Mouse (Mus musculus): Measurements from ENCODE around the gene Spef2. TPM values are rescaled to one million over a fixed set of nuclear protein-coding genes. Genes with fewer than 3 reads are reported as not detected.
"Not testable (repeated sequence)": the region's sequence is repeated elsewhere in the genome, so short reads cannot be mapped to it uniquely, and the experiment has no call there.

Gene Spef2
- total RNA-seq, 1 experiment from 2014 or later = 3.1 TPM

DNA sequence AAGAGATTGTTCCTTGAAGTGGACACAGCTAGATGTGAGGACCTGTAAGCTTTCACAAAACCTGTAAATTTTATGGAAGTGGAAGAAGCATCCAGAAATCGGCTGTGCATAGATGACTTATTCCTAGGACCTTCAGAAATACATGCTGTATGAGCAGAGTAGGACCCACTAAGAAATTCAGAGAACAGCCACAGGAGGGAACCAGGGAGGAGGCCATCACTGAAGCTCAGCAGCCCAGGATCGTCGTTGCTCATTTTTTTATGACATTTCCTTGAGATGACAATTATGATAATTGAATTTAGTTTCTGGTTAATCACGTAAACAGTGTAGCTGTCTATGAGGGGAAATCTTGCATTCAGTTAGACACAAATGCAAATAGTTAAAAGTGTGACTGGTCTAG lies 171.4 kb downstream of the Spef2 start:
- ATAC-seq (replicated peaks in 1 of 2; ENCODE audit: insufficient read depth in 1 of 2, low FRiP score in 2 of 2, low TSS enrichment in 1 of 2, low read depth in 1 of 2, poor library complexity in 2 of 2, severe bottlenecking in 2 of 2) = 0 out of 4 replicates have a peak, but pooled peaks of 1 of the 2 experiments have one; percentile 39

DNA sequence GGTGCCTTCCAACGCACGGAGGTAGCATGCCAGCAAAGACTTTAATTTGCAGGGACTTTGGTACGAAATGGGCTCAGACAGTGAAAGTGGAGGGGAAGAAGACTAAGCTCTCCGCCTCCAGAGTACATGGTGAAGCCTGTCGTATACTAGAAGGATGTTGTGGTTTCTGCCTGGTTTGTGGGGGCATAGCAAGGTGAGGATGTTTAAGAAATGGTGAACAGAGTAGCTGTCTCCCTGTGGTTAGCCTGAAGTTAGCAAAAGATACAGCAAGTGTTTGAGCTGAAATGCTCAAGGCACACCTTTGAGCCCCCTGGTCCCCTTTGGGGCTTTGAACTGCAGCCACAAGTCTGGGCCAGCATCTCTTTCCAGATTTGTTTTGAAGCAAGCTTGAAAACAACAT lies 173.9 kb downstream of the Spef2 start:
- peak; percentile 58 to 62 for ATAC-seq (replicated peaks in 1 of 2; ENCODE audit: insufficient read depth in 1 of 2, low FRiP score in 2 of 2, low TSS enrichment in 1 of 2, low read depth in 1 of 2, poor library complexity in 2 of 2, severe bottlenecking in 2 of 2)

DNA sequence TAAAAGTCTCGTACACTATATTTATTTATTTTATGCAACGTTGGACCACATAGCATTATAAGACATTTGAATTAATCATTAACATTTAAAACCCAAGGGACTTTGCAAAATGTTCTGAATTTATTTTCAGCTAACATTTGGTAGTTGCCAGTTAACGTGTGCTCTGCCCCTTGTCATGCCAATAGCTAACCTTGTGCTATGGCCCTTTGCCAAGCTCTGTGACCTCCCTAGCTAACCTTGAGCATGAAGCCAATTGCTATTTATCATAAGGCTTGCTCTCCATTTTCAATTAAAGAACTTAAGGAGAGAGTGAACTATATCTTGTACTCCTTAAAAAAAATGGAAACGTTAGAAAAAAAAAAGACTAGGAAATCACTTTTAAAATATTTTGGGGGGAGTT lies 175.3 kb downstream of the Spef2 start:
- ATAC-seq (replicated peaks in 1 of 2; ENCODE audit: insufficient read depth in 1 of 2, low FRiP score in 2 of 2, low TSS enrichment in 1 of 2, low read depth in 1 of 2, poor library complexity in 2 of 2, severe bottlenecking in 2 of 2) = no peak

DNA sequence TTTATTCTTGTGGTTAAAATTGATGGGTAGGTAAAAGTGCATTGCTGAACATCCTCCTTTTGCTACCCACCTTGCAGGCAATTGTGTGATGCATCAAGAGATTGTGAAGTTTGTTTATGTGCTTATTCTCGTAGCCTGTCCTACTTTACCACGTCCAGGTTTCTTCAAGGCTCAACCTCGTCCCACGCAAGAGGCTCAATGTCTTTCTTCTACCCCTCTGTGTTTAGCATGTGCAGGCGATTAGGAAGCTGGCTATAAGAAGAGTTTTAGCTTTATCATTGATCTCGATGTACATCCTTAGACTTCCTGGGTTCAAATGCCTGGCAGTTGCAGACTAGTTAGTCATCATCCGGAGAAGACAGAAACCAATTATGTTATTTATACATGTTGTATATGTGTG lies 176.0 kb downstream of the Spef2 start:
- no peak for ATAC-seq (replicated peaks in 1 of 2; ENCODE audit: insufficient read depth in 1 of 2, low FRiP score in 2 of 2, low TSS enrichment in 1 of 2, low read depth in 1 of 2, poor library complexity in 2 of 2, severe bottlenecking in 2 of 2)

DNA sequence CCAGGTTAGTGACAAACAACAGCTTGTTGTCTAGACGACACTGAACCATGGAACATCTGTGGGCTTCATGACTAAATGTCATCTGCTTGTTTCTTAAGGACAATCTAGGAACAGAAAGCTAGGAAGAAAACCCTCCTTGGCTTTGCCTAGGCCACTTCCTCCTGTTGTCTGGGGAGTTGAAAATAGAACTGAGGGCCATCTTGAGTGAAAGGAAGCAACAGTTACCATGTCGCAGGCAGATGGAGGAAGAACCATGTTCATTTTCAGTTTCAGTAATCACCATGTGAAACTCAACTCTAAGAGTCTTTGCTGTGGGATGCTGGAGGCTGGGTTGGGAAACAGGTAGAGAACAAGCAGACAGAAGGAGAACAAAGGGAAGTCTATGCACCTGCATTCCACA lies 176.8 kb downstream of the Spef2 start:
- 0 out of 4 replicates have a peak, but pooled peaks of 1 of the 2 experiments have one; percentile 32 for ATAC-seq (replicated peaks in 1 of 2; ENCODE audit: insufficient read depth in 1 of 2, low FRiP score in 2 of 2, low TSS enrichment in 1 of 2, low read depth in 1 of 2, poor library complexity in 2 of 2, severe bottlenecking in 2 of 2)

DNA sequence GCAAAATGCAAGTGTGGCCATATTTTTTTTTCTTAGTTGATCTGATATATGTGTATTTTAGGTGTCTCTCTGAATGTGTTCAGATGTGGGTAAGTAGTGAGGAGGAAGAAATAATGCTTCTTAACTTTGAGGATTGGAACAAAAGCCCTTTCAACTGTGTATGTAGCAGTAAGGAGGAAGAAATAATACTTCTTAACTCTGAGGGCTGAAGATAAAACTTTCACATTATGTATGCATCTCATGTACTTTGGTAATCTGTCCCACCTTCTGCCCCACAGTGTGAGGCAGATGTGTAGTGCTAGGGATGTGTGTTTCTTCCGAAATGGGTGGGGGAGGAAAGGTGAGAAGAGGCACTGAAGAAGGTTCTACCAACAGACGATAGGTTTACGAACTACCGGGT lies 181.4 kb downstream of the Spef2 start:
- ATAC-seq (replicated peaks in 1 of 2; ENCODE audit: insufficient read depth in 1 of 2, low FRiP score in 2 of 2, low TSS enrichment in 1 of 2, low read depth in 1 of 2, poor library complexity in 2 of 2, severe bottlenecking in 2 of 2) = no peak

DNA sequence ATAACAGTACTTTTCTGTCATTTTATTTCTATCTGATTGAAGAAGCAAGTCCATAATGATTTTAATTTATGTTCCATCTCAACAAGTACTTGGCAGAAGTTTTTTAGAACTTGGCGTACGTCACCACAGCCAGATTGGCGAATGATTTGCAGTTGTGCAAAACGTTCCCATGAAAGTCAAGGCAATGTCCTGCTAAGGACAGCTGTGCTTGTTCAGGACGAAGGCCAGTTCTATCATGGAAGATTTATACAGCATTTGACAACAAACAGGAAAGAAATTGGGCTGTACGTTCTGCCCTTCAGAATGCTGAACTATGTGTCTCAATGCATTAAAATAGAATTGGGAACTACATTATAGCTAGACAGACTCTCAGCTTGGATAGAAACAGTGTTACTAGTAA lies 183.3 kb downstream of the Spef2 start:
- ATAC-seq (replicated peaks in 1 of 2; ENCODE audit: insufficient read depth in 1 of 2, low FRiP score in 2 of 2, low TSS enrichment in 1 of 2, low read depth in 1 of 2, poor library complexity in 2 of 2, severe bottlenecking in 2 of 2) = no peak

DNA sequence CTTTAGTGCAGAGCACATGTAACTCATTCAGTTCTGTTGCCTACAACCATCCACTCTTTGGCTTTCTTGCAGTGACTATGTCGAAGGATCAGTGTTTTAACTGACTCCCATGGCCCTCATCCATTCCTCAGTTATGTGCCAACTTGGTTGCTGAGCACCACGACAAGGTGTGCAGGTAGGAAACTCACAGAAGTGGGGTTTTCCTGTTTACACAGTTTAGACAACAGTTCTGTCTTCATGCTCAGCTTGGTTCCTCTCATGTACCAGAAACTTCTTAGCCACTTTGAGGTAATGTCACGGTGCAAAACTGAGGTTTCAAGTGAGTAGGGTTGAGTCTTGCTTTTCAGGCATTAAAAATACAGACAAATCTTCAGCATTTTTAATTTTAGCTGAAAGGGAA lies 184.5 kb downstream of the Spef2 start:
- ATAC-seq (replicated peaks in 1 of 2; ENCODE audit: insufficient read depth in 1 of 2, low FRiP score in 2 of 2, low TSS enrichment in 1 of 2, low read depth in 1 of 2, poor library complexity in 2 of 2, severe bottlenecking in 2 of 2) = no peak

DNA sequence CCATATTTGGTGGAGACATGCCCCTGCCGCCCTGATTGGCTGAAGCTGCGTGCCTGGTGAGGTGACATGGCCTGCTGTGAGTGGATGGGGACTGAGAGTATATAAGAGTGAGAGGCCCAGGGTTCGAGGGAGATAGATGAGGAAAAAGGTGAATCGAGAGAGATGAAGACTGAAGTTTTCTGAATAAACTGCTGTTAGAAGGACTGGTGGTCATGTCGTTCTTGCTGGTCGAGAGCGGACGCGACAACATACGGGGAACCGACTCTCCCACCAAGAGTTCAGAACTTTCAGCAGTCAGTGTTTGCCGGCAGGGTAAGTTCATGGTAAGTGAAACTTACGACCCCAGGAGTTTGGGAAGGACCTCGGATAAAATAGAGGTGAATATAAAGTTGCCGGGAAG lies 191.4 kb downstream of the Spef2 start:
- ATAC-seq (replicated peaks in 1 of 2; ENCODE audit: insufficient read depth in 1 of 2, low FRiP score in 2 of 2, low TSS enrichment in 1 of 2, low read depth in 1 of 2, poor library complexity in 2 of 2, severe bottlenecking in 2 of 2) = not testable (repeated sequence)

DNA sequence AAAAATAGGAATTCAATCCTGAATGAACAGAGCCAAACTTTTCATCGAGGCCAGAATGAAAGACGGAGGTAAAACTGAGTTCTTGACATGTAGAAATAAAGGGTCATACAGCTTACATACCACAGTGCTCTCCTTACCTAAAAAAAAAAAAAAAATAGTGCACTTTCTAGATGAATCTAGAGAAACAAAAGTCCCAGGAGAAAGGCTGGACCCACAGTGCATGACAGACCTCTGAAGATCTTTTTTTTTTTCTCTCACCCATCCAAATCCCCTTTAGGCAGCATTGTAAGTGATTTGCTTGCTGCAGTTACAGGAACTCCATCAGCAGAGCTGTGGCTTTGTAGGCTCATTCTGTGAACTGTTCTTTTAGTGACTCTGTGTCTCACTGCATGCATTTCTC lies 199.7 kb downstream of the Spef2 start:
- no peak for ATAC-seq (replicated peaks in 1 of 2; ENCODE audit: insufficient read depth in 1 of 2, low FRiP score in 2 of 2, low TSS enrichment in 1 of 2, low read depth in 1 of 2, poor library complexity in 2 of 2, severe bottlenecking in 2 of 2)

DNA sequence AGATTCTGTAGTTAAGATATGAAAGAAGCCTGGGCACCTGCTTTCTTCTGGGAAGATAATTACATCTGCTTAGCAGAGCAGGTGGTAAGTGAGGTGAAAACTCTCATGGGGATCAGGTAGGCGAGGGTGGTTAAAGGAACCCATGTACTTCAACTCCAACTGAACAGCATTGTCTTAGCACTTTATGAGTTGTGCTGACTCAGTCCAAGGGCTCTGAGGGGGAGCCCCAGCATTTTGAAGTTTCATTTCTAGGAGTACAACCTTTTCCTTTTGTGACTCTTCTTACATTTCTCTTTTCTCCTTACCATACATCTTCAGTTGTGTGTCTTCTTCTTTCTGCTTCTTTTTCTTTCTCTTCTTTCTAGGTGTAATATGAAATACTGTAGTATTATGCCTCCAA lies 213.5 kb downstream of the Spef2 start:
- ATAC-seq (replicated peaks in 1 of 2; ENCODE audit: insufficient read depth in 1 of 2, low FRiP score in 2 of 2, low TSS enrichment in 1 of 2, low read depth in 1 of 2, poor library complexity in 2 of 2, severe bottlenecking in 2 of 2) = no peak

DNA sequence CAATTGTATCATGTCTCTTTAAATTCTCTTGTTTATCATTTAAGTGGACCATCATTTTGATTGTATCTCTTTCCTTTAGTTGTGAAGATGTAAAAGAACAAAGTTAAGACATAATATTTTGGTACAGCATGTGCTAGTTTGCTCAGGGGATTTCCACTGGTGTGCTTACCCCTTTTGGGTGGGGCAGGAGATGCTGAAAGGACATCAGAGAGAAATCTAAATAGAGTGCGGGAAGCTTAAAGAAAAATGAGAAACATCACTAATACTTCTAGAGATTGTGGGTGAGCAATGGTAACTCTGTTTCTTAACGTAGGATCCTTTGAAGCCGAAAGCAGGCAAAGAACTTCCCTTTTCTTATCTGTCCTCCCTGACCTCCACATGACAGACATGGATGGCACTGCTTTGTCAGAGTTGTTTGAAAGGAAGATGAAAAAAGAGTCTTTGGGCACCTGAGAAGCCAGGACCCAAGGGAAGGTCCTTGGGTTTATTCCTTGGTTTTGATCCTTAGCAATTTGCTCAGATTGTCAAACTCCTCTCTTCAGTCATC lies 215.2 kb downstream of the Spef2 start:
- ATAC-seq (replicated peaks in 1 of 2; ENCODE audit: insufficient read depth in 1 of 2, low FRiP score in 2 of 2, low TSS enrichment in 1 of 2, low read depth in 1 of 2, poor library complexity in 2 of 2, severe bottlenecking in 2 of 2) = no peak

DNA sequence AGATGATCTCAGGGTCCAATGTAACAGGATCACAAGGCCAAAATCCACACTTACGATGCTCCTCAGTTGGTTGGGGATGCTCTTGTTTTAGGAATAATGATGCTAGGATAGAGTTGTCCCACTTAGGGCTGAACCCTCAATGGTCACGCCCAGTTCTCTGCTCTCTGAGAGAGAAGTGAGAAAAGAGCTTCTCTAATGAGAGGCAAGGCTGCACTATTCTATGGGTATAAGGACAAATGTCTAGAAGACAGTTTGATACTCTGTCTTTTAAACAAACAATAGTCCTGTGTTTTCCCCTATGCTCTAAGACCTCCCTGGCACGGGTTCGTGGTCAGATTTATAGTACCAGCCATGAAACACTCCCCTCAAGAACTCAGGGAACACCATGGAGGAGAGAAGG lies 218.6 kb downstream of the Spef2 start, which contains the start of gene Il7r:
Il7r (minus strand) TSS at position 101 of the 400 bp plus-strand sequence.
- no peak for ATAC-seq (replicated peaks in 1 of 2; ENCODE audit: insufficient read depth in 1 of 2, low FRiP score in 2 of 2, low TSS enrichment in 1 of 2, low read depth in 1 of 2, poor library complexity in 2 of 2, severe bottlenecking in 2 of 2)

DNA sequence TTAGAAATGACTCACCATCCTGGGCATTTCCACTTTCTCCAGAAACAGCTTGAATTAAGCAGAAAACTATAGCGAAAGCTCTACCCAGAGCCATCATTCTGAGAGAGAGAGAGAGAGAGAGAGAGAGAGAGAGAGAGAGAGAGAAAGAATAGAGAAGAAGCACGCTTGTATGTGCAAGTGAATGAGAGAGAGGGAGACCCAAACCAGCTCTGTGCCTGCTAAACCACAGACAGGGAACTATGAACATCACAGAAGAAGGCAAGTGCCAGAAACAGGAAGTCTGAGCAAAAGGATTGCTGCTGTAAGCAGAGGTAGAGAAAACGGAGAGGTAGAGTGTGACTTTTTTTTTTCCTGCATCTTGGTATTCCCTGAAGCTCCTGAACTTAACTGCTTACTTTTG lies 219.0 kb downstream of the Spef2 start:
- peak; percentile 92 for ATAC-seq (replicated peaks in 1 of 2; ENCODE audit: insufficient read depth in 1 of 2, low FRiP score in 2 of 2, low TSS enrichment in 1 of 2, low read depth in 1 of 2, poor library complexity in 2 of 2, severe bottlenecking in 2 of 2)

Other genes with a start within 250 kb of the Spef2 start
- gene Il7r, start 218.7 kb downstream of the Spef2 start, total RNA-seq (2017) = 5.7 and 11.8 TPM in 2 replicates

Measured in hematopoietic stem cell, adult 5-6 weeks (primary cell).